Mouse (Mus musculus) kidney, postnatal 14 days (tissue): ENCODE results near the gene C8g.

Source experiments
- DNase-seq: peaks from one replicate; pipeline ENCODE4 v3.0.0; 2022; ENCODE audit warnings: mixed read lengths

The C8g gene

DNA sequence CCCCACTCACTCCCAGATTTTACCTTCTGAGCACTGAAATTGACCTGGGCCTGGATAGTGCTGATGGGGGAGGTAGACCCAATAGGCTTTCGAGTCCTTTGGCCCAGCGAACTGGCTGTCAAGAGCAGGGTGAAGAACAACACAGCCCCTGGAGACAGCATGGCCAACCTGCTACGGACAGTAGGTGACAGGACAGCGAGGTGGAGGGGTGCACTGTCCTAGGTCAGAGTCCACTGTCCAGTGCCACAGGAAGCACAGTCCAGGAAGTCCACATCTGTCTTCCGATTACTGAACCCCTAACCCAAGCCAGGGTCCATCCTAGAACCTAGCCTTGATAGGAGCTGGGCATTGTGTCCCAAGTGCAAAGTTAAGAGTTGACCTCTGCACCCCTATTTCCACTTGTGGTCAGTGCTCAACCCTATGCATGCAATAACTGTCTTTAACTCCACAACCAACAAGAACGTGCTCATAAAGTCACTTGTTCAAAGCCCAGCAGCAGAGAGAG is 1.4 kb downstream of the C8g start:
- DNase-seq = peak; percentile 25

DNA sequence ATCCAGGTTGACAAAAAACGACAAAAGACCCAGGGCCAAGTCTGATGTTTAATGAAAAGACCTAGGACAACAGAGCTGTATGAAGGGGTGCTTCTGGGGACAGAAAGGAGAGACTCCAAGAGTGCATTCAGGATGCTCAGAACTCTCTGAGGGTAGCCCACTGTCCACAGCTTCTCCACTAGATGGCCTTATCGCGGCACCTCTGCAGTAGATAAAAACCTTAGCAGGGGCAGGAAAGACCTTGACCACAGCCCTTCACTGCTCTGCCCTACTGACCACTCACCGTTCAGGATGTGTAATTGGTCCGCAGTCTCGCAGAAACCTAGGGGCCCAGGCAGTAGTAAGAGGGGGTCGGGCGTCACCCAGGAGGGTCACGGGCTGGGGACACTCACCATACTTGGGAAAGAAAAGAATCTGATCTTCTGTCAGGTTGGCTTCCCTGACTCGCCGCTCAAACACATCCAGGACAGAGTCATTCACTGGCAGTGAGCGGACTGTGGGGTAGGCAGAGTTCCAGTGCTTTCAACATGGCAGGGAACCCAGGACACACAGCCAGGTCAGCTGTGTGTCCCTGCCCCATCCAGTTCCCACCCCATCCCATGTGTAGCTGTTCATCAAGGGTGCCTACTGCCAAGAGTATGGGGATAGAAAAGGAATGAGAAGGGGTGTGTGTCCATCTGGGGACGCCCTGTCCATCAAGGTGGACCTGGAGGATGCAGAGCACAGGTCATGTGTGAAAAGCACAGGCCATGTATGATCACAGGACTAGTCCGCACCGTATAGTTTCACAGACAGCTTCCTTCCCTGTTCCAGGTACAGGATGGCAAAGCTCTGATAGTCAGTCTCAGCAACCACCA is 2.7 kb downstream of the C8g start:
- no peak for DNase-seq

GRCm38 (mm10) chr2:25497846-25498575 is 3.5 kb downstream of the C8g start:
- no peak for DNase-seq

DNA sequence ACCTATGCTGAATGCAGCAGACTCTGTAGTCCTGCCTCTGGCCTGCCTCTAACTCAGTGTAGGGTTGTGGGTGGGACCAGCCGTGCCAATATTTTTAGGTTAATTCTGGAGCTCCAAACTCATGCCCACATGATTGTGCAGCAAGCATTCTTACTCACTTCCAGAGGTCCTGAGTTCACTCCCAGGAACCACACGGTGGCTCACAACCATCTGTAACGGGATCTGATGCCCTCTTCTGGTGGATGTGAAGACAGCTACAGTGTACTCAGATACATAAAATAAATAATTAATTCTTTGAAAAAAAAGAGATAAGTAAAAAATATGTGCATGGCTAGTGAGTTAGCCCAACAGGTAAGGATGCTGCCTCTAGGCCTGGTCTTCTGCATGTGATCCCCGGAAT is 5.1 kb downstream of the C8g start:
- DNase-seq = peak; percentile 34

- DNase-seq = no peak
Measured at GRCm38 (mm10) chr2:25493476-25493961, 8.0 kb downstream of the C8g start, which contains the start of gene Lcn12. Gene Lcn12 (minus strand): TSS chr2:25493911.

DNA sequence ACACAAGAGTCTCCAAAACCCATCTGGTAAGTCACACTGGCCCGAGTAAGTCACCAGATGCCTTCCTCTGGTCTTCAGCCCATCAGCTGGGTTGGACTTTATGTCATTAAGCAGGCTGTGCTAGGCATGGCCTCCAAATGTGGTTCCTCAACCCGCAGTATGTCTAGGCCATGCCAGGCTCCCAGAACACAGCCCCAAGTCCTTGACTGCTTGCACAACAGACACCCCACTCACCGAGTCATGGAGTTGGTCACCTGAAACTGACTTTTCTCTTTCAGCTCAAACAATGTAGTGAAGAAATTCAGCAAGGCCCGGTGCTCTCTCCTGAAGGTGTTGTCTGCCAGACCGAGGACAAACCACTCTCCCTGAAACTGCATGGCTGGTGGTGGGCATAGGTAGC is 8.5 kb downstream of the C8g start:
- DNase-seq = no peak

DNA sequence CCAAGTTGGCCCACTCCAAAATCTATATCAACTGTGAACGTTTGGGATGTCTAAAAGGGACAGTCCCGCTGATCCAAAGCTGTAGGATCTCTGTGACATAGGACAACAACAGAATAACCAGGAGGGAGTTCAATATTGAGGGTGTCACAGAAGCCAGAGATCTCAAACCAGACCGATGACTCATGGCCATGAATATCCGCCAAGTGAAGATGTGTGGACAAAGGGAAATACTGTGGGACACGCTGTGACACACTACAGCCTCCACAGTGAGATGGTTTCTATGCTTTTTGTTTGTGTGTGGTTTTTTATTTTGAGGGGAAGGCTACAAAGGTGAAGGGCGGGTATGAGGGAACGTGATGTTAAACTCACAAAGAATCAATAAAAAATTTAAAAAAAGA is 12.8 kb downstream of the C8g start:
- DNase-seq = no peak

GRCm38 (mm10) chr2:25487965-25488670 is 13.4 kb downstream of the C8g start:
- DNase-seq = no peak

- DNase-seq = peak; percentile 66
Measured at GRCm38 (mm10) chr2:25484901-25485647, 16.4 kb downstream of the C8g start.

- peak; percentile 44 for DNase-seq
Measured at GRCm38 (mm10) chr2:25482969-25483368, 18.6 kb downstream of the C8g start.

DNA sequence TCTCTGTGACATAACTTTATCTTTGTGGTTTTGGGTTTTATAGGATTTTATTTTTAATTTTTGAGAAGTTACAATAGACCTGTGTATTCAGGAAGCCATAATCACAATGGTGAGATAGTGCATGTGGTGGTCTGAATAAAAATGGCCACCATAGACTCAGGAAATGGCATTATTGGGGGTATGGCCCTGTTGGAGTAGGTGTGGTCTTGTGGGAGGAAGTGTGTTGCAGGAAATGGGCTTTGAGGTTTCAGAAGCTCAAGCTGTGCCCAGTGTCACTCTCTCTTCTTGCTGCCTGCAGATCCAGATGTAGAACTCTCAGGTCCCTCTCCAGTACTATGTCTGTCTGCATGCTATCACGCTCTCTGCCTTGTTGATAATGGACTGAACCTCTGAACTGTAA is 21.0 kb downstream of the C8g start:
- DNase-seq = no peak

DNA sequence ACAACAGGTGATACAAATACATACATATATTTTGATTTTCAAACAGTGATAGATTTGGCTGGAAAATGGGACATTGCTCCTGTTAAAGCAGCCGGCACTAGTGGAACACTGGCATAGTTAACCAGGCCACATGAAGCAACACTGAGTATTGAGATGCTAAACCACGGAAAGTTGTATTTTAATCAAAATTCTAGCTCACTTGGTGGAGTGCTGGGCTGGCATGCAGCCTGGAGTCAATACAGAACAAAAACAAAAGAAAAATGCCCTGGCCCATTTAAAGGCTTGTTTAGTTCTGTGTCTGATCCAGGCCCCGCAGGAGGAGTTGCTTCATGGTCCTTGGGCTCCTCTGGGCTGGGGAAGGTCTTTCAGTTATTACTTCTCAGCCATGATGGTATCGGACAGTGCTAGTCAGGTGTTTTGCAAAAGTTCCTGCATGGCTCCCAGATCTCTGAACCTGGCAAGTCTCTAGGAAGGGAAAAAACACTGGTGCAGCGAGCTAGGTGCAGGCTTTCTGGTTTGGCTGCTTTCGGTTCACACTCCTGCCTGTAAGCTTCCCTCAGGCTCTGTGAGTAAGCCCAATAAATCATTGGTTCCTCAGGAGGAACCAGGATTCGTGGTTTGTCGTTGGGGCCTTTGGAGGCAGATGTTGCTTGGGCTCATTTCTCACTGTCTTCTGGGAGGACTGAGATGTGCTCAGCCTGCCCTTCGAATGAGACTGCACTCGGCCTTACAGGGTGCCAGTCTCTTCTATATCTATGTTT is 21.8 kb downstream of the C8g start:
- no peak for DNase-seq

DNA sequence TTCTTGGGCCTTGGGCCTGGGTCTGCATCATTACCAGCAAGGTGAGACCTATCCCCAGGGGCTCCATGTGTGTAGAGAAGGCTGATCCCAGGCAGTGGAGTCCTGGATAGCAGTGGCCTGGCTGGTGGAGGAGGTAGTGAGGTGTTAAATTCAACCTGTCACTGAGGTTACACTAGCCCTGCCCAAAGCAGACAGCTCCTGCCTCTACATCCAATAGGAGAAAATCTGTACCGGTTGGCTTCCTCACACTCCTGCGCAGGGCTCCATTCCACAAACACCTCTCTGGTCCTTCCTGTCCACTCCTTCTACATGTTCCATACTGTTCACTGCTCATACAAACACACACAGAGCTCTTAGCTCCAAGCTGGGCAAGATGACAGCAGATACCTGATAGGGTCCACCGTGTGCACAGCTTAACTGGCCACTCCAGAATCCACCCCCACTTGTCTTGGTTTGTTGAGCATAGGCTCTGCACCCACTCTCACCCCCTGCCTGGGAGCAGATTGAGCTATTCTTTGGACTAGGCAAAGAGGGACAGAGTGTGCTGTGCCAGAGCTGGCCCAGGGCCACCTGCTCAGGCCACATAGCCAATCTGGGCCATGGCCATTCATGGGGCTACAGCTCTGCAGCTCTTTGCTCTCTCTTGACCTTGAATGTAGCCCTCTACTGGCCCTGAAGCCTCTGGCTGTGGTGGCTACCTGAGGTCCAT is 23.4 kb downstream of the C8g start:
- no peak for DNase-seq

DNA sequence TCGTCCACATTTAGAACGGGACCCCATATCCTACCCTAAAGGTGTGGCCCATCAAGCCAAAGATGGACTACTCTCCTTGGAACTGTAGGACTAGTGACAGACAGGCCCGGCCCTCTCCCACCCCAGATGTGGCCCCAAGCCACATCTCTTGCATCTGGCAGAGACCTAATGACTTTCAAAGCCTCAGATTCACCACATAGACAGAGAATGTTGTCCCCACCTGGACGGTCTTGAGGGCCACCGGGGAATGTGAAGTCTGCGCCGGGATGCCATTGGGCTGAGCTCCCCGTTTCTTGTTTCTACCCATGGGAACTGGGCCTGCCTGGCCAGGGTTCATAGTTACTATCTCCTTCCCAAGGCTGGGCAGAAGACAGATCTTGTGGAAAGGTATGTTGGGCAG is 24.0 kb downstream of the C8g start:
- no peak for DNase-seq

DNA sequence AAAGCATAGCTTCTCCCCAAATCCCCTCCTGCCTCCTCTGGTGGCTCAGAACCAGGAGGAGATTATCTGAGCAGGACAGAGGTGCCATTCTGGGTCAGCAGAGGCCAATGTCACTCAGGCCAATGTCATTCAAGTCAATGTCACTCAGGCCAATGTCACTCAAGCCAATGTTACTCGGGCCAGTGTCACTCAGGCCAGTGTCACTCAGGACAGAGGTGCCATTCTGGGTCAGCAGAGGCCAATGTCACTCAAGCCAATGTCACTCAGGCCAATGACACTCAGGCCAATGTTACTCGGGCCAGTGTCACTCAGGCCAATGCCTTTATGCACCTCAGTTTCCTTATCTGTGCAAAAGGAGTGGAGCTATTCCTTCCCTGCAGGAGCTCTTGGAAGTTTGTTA is 29.0 kb downstream of the C8g start:
- DNase-seq = no peak

GRCm38 (mm10) chr2:25469969-25470368 is 31.6 kb downstream of the C8g start, which contains the start of gene Ptgds:
Gene Ptgds (minus strand): TSS chr2:25470046.
- no peak for DNase-seq

GRCm38 (mm10) chr2:25468962-25469915 is 32.3 kb downstream of the C8g start:
- DNase-seq = peak; percentile 74

- no peak for DNase-seq
Measured at GRCm38 (mm10) chr2:25467606-25468303, 33.8 kb downstream of the C8g start.
